Mouse (Mus musculus) CH12.LX (cell line): ENCODE measurements at regions not wholly inside any gene's neighbourhood (a gene's known extent, or its start where the extent isn't known, plus 50 kb on each side); places are given as distances from the start of the nearest gene placed in this dataset.

Experiments
- CHD1 ChIP-seq: IDR thresholded peaks from 2 replicates; pipeline ENCODE4 v1.6.1; 2012; ENCODE audit warnings: low read depth, low read length, improper control_type of control experiment, inconsistent platforms
- CHD2 ChIP-seq: IDR thresholded peaks from 2 replicates; pipeline ENCODE4 v1.6.1; 2011; ENCODE audit warnings: low read length, improper control_type of control experiment
- CTCF ChIP-seq, 2 experiments: IDR thresholded peaks in 1 of 2; conservative IDR thresholded peaks in 1 of 2; 2 replicates each; pipeline ENCODE4 v1.5.1; 2011 to 2012; ENCODE audit warnings: low read depth in 2 of 2, low read length in 2 of 2, improper control_type of control experiment in 1 of 2, inconsistent platforms in 1 of 2, mild to moderate bottlenecking in 1 of 2, moderate library complexity in 1 of 2
- EP300 ChIP-seq: IDR thresholded peaks from 2 replicates; pipeline ENCODE4 v1.6.1; 2011; ENCODE audit warnings: low read length, improper control_type of control experiment
- MEF2A ChIP-seq: IDR thresholded peaks from 2 replicates; pipeline ENCODE4 v1.6.1; 2014; ENCODE audit warnings: low read depth, mild to moderate bottlenecking, inconsistent platforms, low read length, improper control_type of control experiment, borderline replicate concordance
- NELFE ChIP-seq: IDR thresholded peaks from 2 replicates; pipeline ENCODE4 v1.6.1; 2011; ENCODE audit warnings: low read depth, low read length, improper control_type of control experiment
- NRF1 ChIP-seq: IDR thresholded peaks from 2 replicates; pipeline ENCODE4 v1.6.1; 2014; ENCODE audit warnings: low read depth, mild to moderate bottlenecking, inconsistent platforms, low read length, improper control_type of control experiment, moderate library complexity
- PAX5 ChIP-seq: IDR thresholded peaks from 2 replicates; pipeline ENCODE4 v1.6.1; 2012; ENCODE audit warnings: low read length, inconsistent platforms, mixed read lengths
- POLR2A ChIP-seq: IDR thresholded peaks from 2 replicates; pipeline ENCODE4 v1.6.1; 2011; ENCODE audit warnings: low read depth, mild to moderate bottlenecking, improper control_type of control experiment, low read length
- SIN3A ChIP-seq: IDR thresholded peaks from 2 replicates; pipeline ENCODE4 v1.6.1; 2012; ENCODE audit warnings: low read length, improper control_type of control experiment, inconsistent platforms
- SMC3 ChIP-seq: IDR thresholded peaks from 2 replicates; pipeline ENCODE4 v1.6.1; 2011; ENCODE audit warnings: low read depth, low read length, improper control_type of control experiment
- UBTF ChIP-seq: IDR thresholded peaks from 2 replicates; pipeline ENCODE4 v1.6.1; 2012; ENCODE audit warnings: low read depth, mild to moderate bottlenecking, inconsistent platforms, low read length, improper control_type of control experiment, moderate library complexity
- ZNF384 ChIP-seq: IDR thresholded peaks from 2 replicates; pipeline ENCODE4 v1.6.1; 2012; ENCODE audit warnings: low read depth, low read length, improper control_type of control experiment, inconsistent platforms

- no peak for TF ChIP-seq MEF2A
- no peak for TF ChIP-seq CTCF (conservative IDR thresholded peaks at IDR 0.05 in 1 of 2, IDR thresholded peaks at IDR 0.05 in 1 of 2; ENCODE audit: low read depth in 2 of 2, low read length in 2 of 2)
- no peak for TF ChIP-seq POLR2A
- no peak for TF ChIP-seq CHD1
- no peak for TF ChIP-seq EP300
- no peak for TF ChIP-seq UBTF
- no peak for TF ChIP-seq ZNF384
- TF ChIP-seq NRF1, result no peak
- TF ChIP-seq SMC3, result no peak
- no peak for TF ChIP-seq PAX5
- no peak for TF ChIP-seq CHD2
- TF ChIP-seq SIN3A, result no peak
- TF ChIP-seq NELFE, result no peak
Measured at GRCm38 (mm10) chr5:119130176-119130575, 540.3 kb upstream of the Tbx3 start.
